Mouse (Mus musculus): ENCODE results near the gene Frmd4b. TPM values are rescaled to one million over a fixed set of nuclear protein-coding genes. Genes with fewer than 3 reads are reported as not detected.

The Frmd4b gene
- total RNA-seq, 2 experiments from 2014 or later: 25.1 to 31.3 TPM

DNA sequence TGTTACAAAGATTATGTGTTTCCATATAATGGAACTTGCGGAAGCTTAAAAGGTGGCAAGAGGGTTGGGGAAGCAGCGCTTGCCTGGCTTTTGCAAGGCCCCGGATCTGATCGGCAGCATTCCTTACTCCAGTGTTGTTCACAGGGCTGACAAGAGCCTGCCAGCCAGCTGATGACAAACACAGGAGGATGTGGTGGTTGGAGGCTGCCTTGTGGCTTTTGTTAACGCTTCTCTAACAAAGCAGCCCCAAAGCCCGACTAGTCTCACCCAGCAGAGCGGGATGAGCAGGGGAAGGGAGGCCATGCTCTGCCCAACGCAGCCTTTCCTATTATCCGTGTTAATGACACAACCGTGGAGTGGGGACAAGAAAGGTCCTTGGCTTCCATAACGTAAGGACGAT is 295.2 kb downstream of the Frmd4b start:
- DNase-seq (ENCODE audit: low spot score in 2 of 2): no peak

DNA sequence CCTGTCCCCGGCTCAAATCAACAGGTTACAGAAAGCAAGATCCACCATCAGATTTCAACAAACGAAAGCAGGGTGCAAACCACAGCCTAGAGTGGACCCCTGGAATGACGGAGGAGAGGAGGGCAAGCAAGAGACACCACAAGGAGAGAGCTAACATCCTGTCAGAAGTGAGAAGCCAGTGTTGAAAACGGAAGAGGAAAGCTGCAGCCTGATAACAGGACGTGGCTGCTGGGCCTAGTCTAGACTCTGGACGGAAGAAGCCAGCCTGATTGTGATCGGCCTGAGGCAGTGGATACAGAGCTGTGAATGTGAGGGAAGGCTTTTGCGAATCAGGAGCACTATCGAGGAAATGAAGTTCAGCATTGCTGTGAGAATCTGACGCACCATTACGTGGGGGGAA is 296.2 kb downstream of the Frmd4b start:
- DNase-seq (ENCODE audit: low spot score in 2 of 2): no peak

DNA sequence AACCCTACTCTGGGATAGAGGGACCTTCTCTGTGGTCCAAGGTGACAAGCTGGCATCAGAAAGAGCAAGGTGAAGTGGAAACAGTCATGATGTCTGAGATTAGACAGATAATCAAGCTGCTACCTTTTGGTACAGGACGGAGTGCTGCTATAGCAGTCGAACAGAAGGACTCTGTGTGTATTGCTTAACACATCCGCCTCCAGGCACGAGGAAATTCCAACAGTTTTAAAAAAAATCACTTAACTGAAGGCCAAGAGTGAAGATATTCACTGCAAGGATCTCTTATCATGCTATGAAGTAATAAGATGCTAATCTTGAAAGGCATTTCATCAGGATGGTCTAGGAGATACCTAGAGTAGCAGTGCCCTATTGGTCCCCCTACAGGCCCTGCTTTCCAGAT is 298.3 kb downstream of the Frmd4b start:
- DNase-seq (ENCODE audit: low spot score in 2 of 2): no peak

DNA sequence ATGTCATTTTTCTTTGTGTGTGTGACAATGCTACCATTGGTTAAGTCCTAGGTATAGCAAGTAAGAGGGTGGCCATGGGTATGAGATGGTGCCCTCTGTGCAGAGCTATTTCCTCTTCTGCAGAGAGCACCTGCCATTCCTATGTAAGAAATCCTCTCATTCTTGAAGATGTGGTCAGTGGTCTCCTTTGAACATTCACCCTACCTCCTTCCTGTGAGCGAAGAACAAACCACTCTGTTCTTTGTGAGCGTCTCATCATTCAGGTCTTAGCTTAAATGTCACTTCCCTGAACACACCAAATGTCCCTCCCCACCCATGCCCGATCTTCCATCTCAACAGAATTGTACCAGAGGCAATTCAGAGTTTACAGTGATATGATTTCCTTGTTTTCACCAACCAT is 299.4 kb downstream of the Frmd4b start:
- no peak for DNase-seq (ENCODE audit: low spot score in 2 of 2)

DNA sequence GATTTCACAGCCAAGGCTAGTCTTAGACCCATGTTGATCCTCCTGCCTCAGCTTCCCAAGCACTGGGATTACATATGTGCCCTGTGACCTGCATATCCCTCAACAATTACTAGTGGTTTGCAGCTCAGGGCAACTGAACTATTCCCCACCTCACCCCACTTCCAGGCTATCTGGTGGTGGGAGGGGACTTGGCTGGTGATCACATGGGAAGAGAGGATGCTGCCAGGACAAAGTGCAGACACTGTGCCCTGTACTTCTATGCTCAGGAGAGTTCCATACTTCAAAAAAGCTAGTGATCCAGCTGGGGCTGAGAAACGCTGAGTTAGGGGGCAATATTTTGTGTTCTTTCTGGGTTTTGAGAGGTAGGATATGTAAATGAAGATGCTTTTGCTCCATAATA is 300.6 kb downstream of the Frmd4b start:
- no peak for DNase-seq (ENCODE audit: low spot score in 2 of 2)

DNA sequence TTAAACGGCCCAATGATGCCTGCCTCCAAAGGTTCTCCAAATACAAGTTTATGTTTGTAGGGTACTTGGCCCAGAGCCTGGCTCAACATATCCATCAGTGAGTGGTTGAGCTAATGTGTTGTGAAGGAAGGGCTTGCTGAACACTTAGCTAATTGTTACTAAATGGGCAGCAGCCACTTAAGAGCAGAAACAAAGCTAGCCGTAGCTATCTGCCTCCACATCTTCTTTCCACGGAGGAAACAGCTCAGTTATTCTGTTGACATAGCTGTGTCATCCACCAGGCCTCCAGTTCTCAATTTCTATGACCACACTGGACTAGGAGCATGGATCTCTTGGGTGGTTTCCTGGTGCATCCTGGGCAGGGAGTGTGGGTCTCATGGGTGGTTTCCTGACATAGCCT is 302.0 kb downstream of the Frmd4b start:
- DNase-seq (ENCODE audit: low spot score in 2 of 2): no peak

DNA sequence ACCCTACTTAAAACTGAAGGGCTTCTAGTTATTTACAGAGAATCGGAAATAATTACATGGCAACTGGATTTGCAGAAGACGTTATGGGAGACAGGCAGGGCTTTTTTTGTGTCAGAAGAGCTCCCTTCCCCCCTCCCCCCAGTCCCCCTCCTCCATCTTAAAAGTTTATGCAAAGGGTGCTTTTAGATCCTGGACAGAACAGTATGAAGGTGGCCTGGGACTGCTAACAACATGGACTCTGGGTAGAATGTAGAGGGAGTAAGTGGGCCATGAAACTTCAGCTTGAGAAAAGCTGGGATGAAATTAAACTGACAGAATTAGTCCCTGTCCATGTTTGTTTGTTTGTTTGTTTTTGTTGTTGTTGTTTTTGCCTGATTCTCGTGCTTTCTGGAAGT is 304.8 kb downstream of the Frmd4b start:
- DNase-seq (ENCODE audit: low spot score in 2 of 2): no peak

DNA sequence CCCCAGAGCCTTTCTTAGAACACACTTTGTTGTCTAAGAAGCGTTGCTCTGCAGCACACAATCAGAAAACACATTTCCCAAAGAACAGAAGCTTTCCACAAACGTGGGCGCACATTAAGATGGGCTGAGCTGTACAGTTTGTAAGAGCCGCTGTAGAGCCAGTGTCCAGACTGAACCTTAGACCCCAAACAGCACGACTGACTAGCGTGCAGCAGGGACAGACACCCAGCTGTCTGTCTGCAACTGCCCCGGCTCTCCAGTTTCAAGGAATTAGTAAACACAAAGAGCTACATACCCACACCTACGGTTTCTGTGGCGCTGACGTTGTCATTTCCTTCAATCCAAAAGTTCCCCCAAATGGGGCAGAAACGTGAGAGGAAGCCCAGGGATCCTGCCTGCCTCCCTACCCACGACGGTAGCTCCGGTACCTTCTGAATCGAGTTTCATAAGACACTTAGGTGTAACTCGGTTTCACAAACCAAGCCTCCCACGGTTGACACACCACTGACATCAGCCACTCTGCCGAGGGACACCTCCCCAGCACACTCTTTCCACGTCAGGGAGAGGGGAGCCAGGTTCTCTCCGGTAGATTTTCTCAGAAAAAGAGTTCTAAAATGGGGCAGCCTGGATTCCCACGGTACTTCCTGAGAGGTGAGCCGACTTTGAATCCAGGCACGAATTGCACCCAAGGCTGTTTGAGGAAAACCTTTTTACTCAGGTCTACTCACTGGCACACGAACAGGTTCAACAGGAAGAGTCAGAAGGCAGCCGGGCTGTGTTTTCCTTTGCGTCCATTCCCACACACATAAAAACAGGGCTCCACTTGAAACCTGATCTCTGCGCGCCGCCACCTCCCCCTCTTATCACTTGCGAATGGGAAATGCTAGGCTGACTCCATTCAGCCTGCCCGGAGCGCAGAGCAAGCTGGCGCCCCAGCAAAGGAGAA is 305.5 kb downstream of the Frmd4b start:
- peak in 1 of 2 experiments; percentile 33 for DNase-seq (ENCODE audit: low spot score in 2 of 2)

DNA sequence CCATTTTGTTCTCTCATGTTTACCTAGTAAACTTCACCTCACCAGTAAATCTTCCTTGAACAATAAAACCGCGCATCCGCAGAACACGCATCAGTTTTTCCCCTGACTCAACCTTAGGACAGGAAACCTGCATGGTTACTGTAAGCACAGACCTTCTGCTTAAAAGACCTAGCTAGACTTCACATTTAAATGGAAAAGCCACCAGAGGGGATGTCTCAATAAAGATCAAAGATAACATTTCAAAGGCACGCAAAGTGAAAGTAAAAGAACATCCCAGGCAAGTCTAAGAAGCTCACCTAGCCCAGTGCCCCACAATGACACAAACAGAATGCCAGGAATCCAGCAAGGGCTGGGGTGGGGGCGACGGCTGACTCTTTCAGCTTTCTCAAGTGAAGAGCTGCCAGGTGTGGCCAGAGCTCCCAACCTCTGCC is 306.4 kb downstream of the Frmd4b start:
- no peak for DNase-seq (ENCODE audit: low spot score in 2 of 2)

DNA sequence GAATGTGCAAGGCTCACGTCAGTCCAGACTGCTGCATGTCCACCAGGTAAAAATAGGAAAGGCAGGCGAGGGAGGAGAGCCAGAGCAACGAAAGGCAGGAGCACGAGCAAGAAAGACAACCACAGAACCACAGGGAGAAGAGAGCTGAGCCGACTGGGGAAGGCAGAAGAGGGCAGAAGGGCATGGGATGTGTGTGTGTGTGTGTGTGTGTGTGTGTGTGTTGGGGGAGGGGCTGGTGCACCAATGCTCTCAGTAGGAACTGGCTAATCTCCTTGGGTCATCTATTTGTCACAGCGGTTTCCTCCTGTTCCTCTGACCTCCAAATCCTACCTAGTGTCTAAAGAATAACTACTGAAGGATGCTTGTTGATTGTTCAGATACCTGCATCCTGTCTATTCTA is 308.2 kb downstream of the Frmd4b start:
- no peak for DNase-seq (ENCODE audit: low spot score in 2 of 2)

DNA sequence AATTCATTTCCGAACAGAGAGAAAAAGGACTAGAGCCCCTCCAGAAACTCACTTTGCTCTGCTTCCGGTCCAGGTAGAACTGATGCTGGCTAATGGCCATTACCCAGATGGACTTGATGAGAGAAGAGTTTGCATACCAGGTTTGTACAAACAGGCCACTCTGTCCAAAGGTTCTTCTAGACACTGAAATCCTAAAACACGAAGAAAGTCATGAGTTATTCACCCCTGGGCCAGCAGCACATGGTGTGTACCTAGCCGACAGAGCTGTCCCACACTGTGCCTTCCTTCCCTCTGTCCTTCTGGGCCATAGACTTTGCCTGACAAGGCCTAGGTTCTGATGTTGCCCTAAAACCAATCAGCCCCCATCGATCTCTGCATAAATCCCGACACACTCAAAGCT is 308.8 kb downstream of the Frmd4b start:
- no peak for DNase-seq (ENCODE audit: low spot score in 2 of 2)

DNA sequence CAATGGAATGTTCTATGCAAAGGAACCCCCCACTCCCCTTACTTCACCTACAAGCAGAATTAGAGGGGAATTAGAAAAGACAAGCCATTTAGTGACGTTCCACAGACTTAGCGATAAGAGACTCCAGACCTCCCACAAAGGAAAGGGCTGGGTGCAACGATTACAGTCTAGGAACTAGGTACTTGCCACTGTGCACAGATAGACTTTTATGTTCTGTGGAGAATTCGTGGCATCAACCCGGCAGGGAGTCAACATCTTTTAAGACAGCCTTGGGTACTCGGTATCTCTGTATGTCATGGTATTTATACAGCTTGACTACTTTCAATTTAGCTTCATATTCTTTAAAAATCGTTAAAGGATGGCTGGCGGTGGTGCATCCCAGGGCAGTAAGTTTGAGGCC is 310.1 kb downstream of the Frmd4b start:
- DNase-seq (ENCODE audit: low spot score in 2 of 2): no peak

DNA sequence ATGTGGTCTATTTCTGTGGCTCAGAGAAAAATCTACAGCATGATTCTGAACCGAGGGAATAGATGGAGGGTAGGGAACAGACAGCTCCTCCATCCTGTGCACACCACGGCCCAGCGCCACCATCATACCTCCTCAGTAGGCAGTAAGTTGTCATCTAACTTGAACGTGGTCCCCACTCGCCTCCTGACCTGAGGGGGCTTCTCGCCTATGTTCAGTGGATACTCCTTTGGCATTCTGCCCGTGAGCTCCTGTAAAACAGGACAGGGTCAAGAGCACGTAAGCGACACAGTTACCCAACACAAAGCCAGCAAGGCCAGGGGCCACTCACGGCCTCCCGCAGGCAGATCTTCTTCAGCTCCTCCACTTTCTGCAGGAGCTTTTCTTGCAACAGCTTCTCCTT is 311.0 kb downstream of the Frmd4b start:
- DNase-seq (ENCODE audit: low spot score in 2 of 2): no peak

DNA sequence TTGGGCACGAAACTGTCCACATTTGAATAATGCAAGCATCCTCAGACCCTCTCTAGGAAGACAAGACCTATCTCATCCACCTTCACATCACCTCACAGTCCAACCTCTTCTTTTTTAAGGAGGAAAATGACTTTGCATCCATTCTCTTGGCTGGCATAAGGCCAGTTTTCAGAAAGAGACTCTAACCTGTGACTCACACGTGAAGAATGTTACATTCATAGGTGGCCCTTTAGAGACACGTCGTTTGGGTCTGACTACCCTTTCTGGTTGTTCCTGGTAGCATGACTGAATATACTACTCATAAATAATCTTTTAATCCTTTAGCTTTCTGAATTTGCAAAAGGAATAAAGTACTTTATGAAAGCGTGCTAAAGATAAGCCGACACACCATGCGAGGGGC is 311.9 kb downstream of the Frmd4b start:
- no peak for DNase-seq (ENCODE audit: low spot score in 2 of 2)

DNA sequence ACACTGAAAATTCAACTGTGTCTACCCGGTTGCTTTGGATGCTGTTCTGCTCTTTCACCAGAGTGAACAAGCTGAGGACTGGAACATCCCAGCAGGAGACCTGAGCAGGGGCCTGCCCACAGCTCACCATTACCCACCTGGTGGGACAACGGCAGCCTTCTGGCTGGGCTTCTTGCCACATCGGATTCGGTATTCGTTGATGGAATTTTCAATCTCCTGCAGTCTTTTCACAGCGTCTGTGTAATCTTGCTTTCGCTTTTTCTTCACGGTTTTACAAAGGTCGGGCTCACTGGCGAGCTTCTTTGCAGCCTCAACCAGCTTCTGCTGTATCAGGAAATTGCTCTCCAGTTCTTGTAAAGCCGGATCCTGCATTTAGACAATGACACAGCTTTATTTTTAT is 312.3 kb downstream of the Frmd4b start:
- DNase-seq (ENCODE audit: low spot score in 2 of 2): no peak

DNA sequence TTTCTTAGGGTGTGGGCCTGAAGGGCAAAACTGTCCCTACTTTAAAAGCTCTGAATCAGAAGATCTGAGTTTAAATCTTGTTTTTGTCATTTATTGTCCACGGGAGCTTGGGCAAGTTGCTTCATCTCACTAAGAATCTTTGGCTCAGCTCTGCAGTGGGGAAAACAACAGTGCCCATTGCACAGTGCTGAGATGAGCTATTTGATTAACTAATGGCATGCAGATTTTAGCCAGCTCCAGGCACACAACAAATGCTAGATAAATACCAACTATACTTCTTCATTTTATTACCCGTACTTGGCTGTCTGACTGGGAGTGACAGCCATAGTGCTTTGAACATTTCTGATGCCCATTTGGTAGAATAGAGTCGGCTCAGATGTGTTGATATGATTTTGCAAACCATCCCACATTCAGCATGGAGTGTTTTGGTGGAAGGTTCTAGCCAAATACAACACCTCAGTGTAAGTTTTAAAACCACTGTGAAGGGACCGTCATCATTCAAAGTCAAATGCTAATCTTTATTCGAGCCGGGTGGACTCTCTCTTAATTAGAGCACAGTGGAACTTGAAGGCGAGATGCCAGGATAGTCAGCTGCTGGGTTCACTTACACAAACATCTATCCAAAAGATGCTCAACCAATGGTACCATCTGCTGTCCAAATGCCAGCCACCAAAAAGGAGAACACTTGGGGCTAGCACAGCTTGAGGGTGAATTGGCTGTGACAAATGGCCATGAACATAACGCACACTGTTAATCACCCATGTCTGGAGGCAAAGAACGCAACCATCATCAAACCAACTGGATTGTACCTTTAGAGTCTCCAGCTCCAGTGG is 313.8 kb downstream of the Frmd4b start:
- no peak for DNase-seq (ENCODE audit: low spot score in 2 of 2)

DNA sequence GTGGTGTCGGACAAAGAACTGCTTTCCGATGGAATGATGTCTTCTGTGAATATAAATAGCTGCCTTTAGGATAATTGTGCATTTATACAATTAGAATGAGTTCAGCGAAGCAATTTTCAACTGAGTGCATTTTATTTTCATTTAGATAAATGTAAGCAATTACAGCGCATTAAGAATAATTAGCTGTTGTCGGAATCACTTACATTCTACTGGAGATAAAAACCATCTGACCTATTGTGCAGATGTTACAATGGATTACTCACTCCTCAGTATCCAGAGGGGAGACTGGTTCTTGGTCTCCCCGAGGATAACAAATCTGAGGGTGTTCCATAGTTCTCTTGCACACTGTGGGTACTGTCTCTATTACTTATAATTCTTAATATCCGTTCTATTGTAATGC is 315.0 kb downstream of the Frmd4b start:
- DNase-seq (ENCODE audit: low spot score in 2 of 2): no peak

DNA sequence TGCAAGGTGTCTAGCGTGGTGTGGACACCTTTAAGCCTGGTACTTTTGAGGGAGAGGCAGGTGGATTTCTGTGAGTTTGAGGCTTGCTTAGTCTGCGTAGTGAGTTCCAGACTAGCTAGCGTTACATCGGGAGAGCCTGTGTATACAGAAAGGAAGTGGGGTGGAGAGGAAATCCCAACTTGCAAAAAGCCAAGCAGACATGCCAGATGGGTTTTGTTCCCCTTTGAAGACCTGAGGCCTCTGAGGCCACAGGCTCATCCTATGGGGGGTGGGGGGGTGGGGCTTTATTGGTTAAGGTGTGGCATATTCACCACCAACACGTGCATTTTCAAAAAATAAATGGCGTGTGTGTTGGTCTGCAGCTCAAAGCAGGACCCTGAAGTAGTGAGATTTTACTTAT is 316.7 kb downstream of the Frmd4b start:
- DNase-seq (ENCODE audit: low spot score in 2 of 2): no peak

DNA sequence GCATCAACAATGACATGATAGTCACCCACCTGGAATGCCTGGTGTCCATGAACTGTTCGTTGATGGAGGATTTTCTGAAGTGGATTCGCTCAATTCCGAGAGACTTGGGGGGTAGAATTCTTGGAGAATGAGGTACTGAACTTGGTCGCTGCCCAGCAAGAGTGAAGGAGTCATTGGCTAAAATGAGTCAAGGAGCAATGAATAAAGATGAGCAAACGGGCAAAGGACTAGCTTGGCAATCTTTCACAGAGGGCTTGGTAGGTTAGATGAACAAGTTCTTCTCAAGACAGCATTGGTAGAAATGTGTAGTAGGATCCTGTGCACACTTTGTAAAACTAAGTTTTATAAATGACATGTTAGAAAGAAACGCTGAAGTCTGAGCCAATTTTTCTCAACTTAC is 317.2 kb downstream of the Frmd4b start:
- no peak for DNase-seq (ENCODE audit: low spot score in 2 of 2)

DNA sequence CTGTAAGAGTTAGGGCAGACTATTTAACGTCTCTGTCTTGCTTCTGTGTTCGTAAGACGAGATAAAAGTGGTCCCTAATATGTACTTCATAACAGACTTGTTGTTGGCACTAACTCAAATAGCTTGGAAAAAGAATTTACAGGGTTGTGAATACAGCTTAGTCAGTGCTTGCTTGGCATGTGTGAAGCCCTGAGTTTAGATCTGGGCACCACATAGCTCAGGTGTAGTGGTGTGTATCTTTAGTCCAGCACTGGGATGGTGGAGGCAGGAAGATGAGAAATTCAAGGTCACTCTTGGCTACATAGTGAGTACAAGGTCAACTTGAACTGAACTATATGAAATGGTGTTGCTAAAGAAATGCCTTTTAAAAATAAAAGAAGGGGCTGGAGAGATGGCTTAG is 320.2 kb downstream of the Frmd4b start:
- DNase-seq (ENCODE audit: low spot score in 2 of 2): no peak

DNA sequence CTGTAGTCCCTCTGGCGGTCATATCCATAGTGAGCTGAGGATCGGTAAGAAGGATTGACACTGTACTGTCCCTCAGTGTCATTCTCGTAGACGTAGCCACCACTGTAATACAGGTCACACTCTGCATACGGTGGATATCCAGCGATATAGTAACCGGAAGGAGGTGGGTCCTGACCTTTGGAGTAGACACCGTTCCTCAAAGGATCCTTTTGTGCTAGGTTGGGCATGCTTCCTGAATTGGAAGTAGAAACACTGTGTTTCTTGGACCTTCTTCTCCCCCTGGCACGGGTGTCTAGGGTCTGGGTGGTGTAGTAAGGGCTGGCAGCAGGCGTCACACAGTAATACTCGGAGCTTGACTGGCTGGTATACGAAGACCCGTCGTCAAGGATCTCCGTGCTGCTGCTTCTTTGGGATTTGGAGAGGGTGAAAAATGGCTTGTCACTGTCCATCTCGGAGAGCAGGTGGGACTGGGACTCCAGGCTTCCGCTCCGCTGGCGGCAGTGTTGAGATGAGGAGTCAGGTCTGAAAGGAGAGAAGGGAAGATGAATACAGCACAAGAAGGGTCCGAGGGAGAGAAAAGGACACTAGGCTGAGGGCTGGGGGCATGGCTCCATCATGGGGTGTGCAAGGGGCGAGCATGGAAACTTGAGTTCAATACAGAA is 321.3 kb downstream of the Frmd4b start:
- no peak for DNase-seq (ENCODE audit: low spot score in 2 of 2)

DNA sequence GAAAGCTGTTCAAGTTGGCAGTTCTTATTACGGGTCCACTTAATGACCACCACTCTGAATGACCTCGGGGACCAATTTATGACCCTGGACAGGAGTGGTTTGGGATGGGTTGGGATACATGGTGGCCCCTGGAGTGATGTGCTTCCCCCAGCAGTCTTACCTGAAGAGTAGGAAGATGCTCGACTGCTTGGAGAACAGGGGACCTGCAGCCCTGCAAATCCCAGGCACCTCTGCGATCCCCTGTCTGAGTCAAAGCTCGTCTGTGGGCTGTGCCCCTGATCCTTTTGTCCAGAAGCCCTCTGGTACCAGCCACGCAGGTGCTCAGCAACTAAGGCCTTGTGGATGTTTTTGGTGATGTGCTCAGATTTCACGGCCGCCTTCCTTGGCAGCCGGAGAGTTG is 321.9 kb downstream of the Frmd4b start:
- DNase-seq (ENCODE audit: low spot score in 2 of 2): no peak

Measured in gastrocnemius, postnatal 4 days (tissue).